Mouse (Mus musculus): Measurements from ENCODE around the gene Edem3. TPM values are rescaled to one million over a fixed set of nuclear protein-coding genes. Genes with fewer than 3 reads are reported as not detected.

Gene Edem3
- polyA plus RNA-seq, 1 experiment, result 0.64 TPM

GRCm38 (mm10) chr1:151716024-151716710 is 39.0 kb upstream of the Edem3 start:
- no peak overlapping the region for H3K4me3 ChIP-seq (replicated peaks)
- H3K9me3 ChIP-seq, result no peaks in the 10 kb centered on the region
- H3K4me1 ChIP-seq, result peaks cover 21% of the 10 kb centered on the region
- H3K27me3 ChIP-seq (replicated peaks), result peaks cover 9% of the 10 kb centered on the region
- TF ChIP-seq GATA1 (IDR thresholded peaks at IDR 0.05; ENCODE audit: borderline replicate concordance, low read length) (no peak), FLI1 (IDR thresholded peaks at IDR 0.05; ENCODE audit: low read length) (no peak)
- peaks cover 4% of the 10 kb centered on the region for H3K36me3 ChIP-seq (replicated peaks; ENCODE audit: low read length)

GRCm38 (mm10) chr1:151717624-151718023 is 37.5 kb upstream of the Edem3 start:
- TF ChIP-seq GATA1 (IDR thresholded peaks at IDR 0.05; ENCODE audit: borderline replicate concordance, low read length) (no peak), FLI1 (IDR thresholded peaks at IDR 0.05; ENCODE audit: low read length) (no peak)
- peaks cover 4% of the 10 kb centered on the region for H3K36me3 ChIP-seq (replicated peaks; ENCODE audit: low read length)
- no peaks in the 10 kb centered on the region for H3K9me3 ChIP-seq
- no peak overlapping the region for H3K4me3 ChIP-seq (replicated peaks)
- H3K27me3 ChIP-seq (replicated peaks), result peaks cover 13% of the 10 kb centered on the region
- H3K4me1 ChIP-seq, result peaks cover 21% of the 10 kb centered on the region

- no peaks in the 10 kb centered on the region for H3K9me3 ChIP-seq
- H3K4me3 ChIP-seq (replicated peaks), result no peak overlapping the region
- peaks cover 18% of the 10 kb centered on the region for H3K27me3 ChIP-seq (replicated peaks)
- H3K36me3 ChIP-seq (replicated peaks; ENCODE audit: low read length), result peaks cover 4% of the 10 kb centered on the region
- peaks cover 21% of the 10 kb centered on the region for H3K4me1 ChIP-seq
- TF ChIP-seq FLI1 (IDR thresholded peaks at IDR 0.05; ENCODE audit: low read length), result no peak
Observed at GRCm38 (mm10) chr1:151718575-151718974, 36.6 kb upstream of the Edem3 start.

GRCm38 (mm10) chr1:151719911-151720310 is 35.3 kb upstream of the Edem3 start:
- no peak overlapping the region for H3K4me3 ChIP-seq (replicated peaks)
- H3K9me3 ChIP-seq, result no peaks in the 10 kb centered on the region
- no peak for TF ChIP-seq GATA1 (IDR thresholded peaks at IDR 0.05; ENCODE audit: borderline replicate concordance, low read length)
- no peak for TF ChIP-seq FLI1 (IDR thresholded peaks at IDR 0.05; ENCODE audit: low read length)
- peaks cover 4% of the 10 kb centered on the region for H3K36me3 ChIP-seq (replicated peaks; ENCODE audit: low read length)
- peaks cover 18% of the 10 kb centered on the region for H3K27me3 ChIP-seq (replicated peaks)
- H3K4me1 ChIP-seq, result peaks cover 14% of the 10 kb centered on the region

GRCm38 (mm10) chr1:151720566-151720965 is 34.6 kb upstream of the Edem3 start:
- Histone ChIP-seq H3K36me3 (replicated peaks; ENCODE audit: low read length) (peaks cover 4% of the 10 kb centered on the region), H3K9me3 (no peaks in the 10 kb centered on the region), H3K27me3 (replicated peaks) (peaks cover 18% of the 10 kb centered on the region), H3K4me1 (peaks cover 18% of the 10 kb centered on the region), H3K4me3 (replicated peaks) (no peak overlapping the region)
- no peak for TF ChIP-seq GATA1 (IDR thresholded peaks at IDR 0.05; ENCODE audit: borderline replicate concordance, low read length)
- no peak for TF ChIP-seq FLI1 (IDR thresholded peaks at IDR 0.05; ENCODE audit: low read length)

- Histone ChIP-seq H3K9me3 (no peaks in the 10 kb centered on the region), H3K4me1 (peaks cover 27% of the 10 kb centered on the region), H3K27me3 (replicated peaks) (peaks cover 18% of the 10 kb centered on the region), H3K36me3 (replicated peaks; ENCODE audit: low read length) (peaks cover 4% of the 10 kb centered on the region), H3K4me3 (replicated peaks) (no peak overlapping the region)
- no peak for TF ChIP-seq FLI1 (IDR thresholded peaks at IDR 0.05; ENCODE audit: low read length)
- TF ChIP-seq GATA1 (IDR thresholded peaks at IDR 0.05; ENCODE audit: borderline replicate concordance, low read length), result no peak
Observed at GRCm38 (mm10) chr1:151721357-151721983, 33.7 kb upstream of the Edem3 start.

DNA sequence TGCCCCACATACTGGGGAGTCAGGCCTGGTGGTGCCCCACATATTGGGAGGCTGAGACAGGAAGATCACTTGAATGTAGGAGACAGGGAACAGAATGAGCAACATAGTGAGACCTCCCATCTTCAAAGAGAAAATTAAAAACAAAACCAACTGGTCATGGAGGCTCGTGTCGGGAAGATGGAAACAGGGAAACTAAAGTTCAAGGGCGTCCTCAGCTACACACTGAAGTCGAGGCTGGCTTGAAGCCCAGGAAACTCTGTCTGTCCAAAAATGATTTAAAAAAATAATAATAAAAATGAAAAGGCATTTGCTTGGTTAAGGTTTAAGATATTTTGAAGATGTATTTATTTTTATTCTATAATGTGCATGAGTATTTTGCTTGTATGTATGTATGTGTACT is 31.4 kb upstream of the Edem3 start:
- Histone ChIP-seq H3K4me1 (peaks cover 25% of the 10 kb centered on the region), H3K27me3 (replicated peaks) (peaks cover 15% of the 10 kb centered on the region), H3K9me3 (no peaks in the 10 kb centered on the region), H3K4me3 (replicated peaks) (no peak overlapping the region), H3K36me3 (replicated peaks; ENCODE audit: low read length) (no peaks in the 10 kb centered on the region)
- TF ChIP-seq GATA1 (IDR thresholded peaks at IDR 0.05; ENCODE audit: borderline replicate concordance, low read length) (no peak), FLI1 (IDR thresholded peaks at IDR 0.05; ENCODE audit: low read length) (no peak)

DNA sequence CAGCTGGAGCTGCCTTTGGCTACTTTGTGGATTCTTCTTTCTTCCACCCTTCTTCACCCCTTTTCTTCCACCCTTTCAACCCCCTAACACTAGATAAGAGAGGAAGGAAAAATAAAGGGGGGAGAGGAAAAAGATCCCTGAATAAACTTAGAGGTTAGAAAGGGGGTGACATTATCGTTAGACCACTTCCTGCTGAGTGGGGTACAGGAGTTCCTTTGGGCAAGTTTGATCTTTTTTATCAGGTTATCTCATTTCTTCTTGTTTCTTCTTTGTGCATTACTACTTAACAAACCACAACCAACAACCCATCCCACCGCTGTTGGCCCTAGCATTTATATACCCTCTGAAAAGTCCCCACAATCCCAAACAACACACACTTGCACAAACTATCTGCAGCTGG is 29.6 kb upstream of the Edem3 start:
- TF ChIP-seq GATA1 (IDR thresholded peaks at IDR 0.05; ENCODE audit: borderline replicate concordance, low read length), result no peak
- no peak for TF ChIP-seq FLI1 (IDR thresholded peaks at IDR 0.05; ENCODE audit: low read length)
- no peak overlapping the region for H3K4me3 ChIP-seq (replicated peaks)
- H3K36me3 ChIP-seq (replicated peaks; ENCODE audit: low read length), result no peaks in the 10 kb centered on the region

GRCm38 (mm10) chr1:151726358-151726757 is 28.8 kb upstream of the Edem3 start:
- peaks cover 16% of the 10 kb centered on the region for H3K4me1 ChIP-seq
- no peaks in the 10 kb centered on the region for H3K9me3 ChIP-seq
- H3K27me3 ChIP-seq (replicated peaks), result peaks cover 13% of the 10 kb centered on the region
- no peak overlapping the region for H3K4me3 ChIP-seq (replicated peaks)
- TF ChIP-seq FLI1 (IDR thresholded peaks at IDR 0.05; ENCODE audit: low read length), result no peak
- TF ChIP-seq GATA1 (IDR thresholded peaks at IDR 0.05; ENCODE audit: borderline replicate concordance, low read length), result no peak
- no peaks in the 10 kb centered on the region for H3K36me3 ChIP-seq (replicated peaks; ENCODE audit: low read length)

More for the DNA sequence above, 29.6 kb upstream of the Edem3 start:
- Histone ChIP-seq H3K9me3 (no peaks in the 10 kb centered on the region), H3K27me3 (replicated peaks) (peaks cover 13% of the 10 kb centered on the region), H3K4me1 (peaks cover 16% of the 10 kb centered on the region)

DNA sequence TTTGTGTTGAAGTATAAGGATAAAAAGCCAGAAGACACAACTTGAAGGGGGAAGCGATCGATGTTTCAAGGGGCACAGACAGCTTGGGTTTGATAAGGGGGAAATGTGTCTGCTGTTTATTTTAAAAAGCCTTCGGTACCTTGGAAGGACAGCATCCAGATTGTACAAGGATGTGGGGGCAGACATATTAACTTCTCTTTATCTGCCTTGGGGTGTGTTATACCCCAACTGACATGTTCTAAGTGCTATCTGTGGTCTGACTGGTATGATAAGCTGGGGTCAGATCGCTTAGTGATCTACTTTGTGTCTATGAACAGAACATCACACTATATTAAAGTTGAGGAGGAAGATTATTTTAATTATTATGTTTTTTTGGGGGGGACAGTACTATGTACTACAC is 27.0 kb upstream of the Edem3 start:
- H3K4me3 ChIP-seq (replicated peaks), result no peak overlapping the region
- no peaks in the 10 kb centered on the region for H3K36me3 ChIP-seq (replicated peaks; ENCODE audit: low read length)
- H3K4me1 ChIP-seq, result peaks cover 16% of the 10 kb centered on the region
- peaks cover 6% of the 10 kb centered on the region for H3K27me3 ChIP-seq (replicated peaks)
- no peaks in the 10 kb centered on the region for H3K9me3 ChIP-seq
- no peak for TF ChIP-seq FLI1 (IDR thresholded peaks at IDR 0.05; ENCODE audit: low read length)
- no peak for TF ChIP-seq GATA1 (IDR thresholded peaks at IDR 0.05; ENCODE audit: borderline replicate concordance, low read length)
